13 mouse cellular contexts compared by ENCODE assay signal in the genomic region with DNA sequence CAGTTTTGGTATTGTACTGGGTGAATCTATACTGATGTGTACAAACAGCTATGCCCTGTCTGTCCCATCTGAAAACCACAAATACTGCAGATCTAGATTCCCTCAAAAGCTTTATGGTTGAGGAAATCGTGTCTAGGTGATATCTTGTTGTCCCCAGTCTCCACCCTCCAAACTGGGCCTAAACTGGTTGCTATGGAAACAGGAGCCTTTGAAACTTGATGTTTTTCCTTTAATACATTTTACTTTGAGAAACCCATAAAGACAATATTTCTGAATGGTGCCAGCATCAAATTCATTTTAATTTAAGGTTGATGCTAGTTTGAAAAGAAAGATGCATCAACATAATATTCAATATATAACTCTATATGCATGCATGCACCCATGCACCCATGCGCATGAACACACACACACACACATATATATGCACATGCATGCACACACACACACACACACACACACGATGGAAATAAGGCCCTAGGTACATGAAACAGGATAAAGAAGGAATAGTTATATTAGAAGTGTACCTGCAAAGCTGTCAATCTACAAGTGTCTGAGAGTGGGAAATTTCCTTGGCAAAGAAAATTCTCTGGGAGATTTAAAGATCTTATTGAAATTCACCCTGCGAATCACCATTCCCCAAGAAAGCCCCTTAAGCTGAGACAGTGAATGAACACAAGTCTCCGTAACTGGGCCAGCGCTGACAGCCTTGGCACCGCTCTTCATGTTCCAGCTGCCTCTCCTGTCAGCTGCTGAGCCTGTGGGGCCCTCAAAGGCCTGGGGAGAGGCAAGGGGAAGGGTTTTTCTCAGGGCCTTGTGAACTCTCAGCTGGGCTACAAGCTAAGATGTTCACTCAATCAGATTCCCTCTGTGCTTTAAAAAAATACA.
DNase-seq lines count a peak whose midpoint lies in the region; ATAC-seq and TF ChIP-seq lines count a peak whose summit lies in the region.
"Had no signal": no experiment of that assay in that cellular context is flagged by ENCODE, and none has a peak within 500 bp of the region (broad histone marks: within the 10 kb centered on the region; RNA-seq: fewer than 3 reads in every experiment).

No protein-coding gene starts in this region.

- no peak overlapping the region for H3K9ac ChIP-seq in hindbrain, embryonic 15.5 days
- H3K9ac ChIP-seq in midbrain, embryonic 11.5 days (ENCODE audit: low read length): no peak overlapping the region
- H3K9ac ChIP-seq: embryonic facial prominence, embryonic 15.5 days had no signal

- TF ChIP-seq CTCF in lung, adult 2 months (IDR thresholded peaks at IDR 0.05; ENCODE audit: insufficient read depth, low read length): no peak

- 79% methylated on average over 7 of the region's 7 CpGs for WGBS in lung, adult 2 months
- 55% methylated on average over 7 of the region's 7 CpGs for WGBS in hindbrain, embryonic 15.5 days
- WGBS in midbrain, embryonic 11.5 days: 54% methylated on average over 7 of the region's 7 CpGs

- no peak overlapping the region for H3K4me2 ChIP-seq in hindbrain, embryonic 15.5 days
- no peak overlapping the region for H3K4me2 ChIP-seq in midbrain, embryonic 11.5 days
- H3K4me2 ChIP-seq: embryonic facial prominence, embryonic 15.5 days had no signal

- peak; percentile 4 for DNase-seq in lung, postnatal 10 days
- DNase-seq in lung, adult 2 months: no peak
- DNase-seq in midbrain, embryonic 11.5 days (ENCODE audit: low spot score, missing footprints): peak; percentile 81
- peak; percentile 18 for DNase-seq in telencephalon, adult 2 months (ENCODE audit: low read depth, low spot score)
- DNase-seq in adrenal gland, adult 8-10 months: no peak
- DNase-seq: adrenal gland, postnatal 36 days; kidney, postnatal 10 days; lung, postnatal 14 days; thymus, postnatal 25 days had no signal

- ATAC-seq in hindbrain, embryonic 15.5 days (ENCODE audit: low FRiP score, low read depth): peak; percentile 92
- peak; percentile 81 for ATAC-seq in midbrain, embryonic 11.5 days (ENCODE audit: low FRiP score)
- no peak for ATAC-seq in megakaryocyte progenitor cell, adult 5-6 weeks (replicated peaks; ENCODE audit: poor library complexity)
- no peak for ATAC-seq in megakaryocyte, adult 5-6 weeks (ENCODE audit: poor library complexity, severe bottlenecking)

- H3K27me3 ChIP-seq in hindbrain, embryonic 15.5 days: no peaks in the 10 kb centered on the region
- H3K27me3 ChIP-seq in midbrain, embryonic 11.5 days (ENCODE audit: control insufficient read depth, insufficient read depth, low read length): no peaks in the 10 kb centered on the region
- H3K27me3 ChIP-seq: embryonic facial prominence, embryonic 15.5 days had no signal

- TF ChIP-seq POLR2A in lung, adult 2 months (IDR thresholded peaks at IDR 0.05; ENCODE audit: borderline replicate concordance, extremely low read depth, low read depth, low read length): no peak

- peak overlapping the region; percentile 48; the same call in 1 of the 2 replicates for H3K27ac ChIP-seq in hindbrain, embryonic 15.5 days (replicated peaks)
- H3K27ac ChIP-seq in midbrain, embryonic 11.5 days (ENCODE audit: low read depth, low read length): no peak overlapping the region; the same call in 1 of the 2 replicates
- H3K27ac ChIP-seq: embryonic facial prominence, embryonic 15.5 days had no signal

- no peaks in the 10 kb centered on the region for H3K36me3 ChIP-seq in hindbrain, embryonic 15.5 days
- no peaks in the 10 kb centered on the region for H3K36me3 ChIP-seq in midbrain, embryonic 11.5 days (ENCODE audit: control insufficient read depth, insufficient read depth, low read length)
- H3K36me3 ChIP-seq: embryonic facial prominence, embryonic 15.5 days had no signal

- no peaks in the 10 kb centered on the region for H3K9me3 ChIP-seq in hindbrain, embryonic 15.5 days
- no peaks in the 10 kb centered on the region for H3K9me3 ChIP-seq in midbrain, embryonic 11.5 days (ENCODE audit: control insufficient read depth, low read length)
- H3K9me3 ChIP-seq: embryonic facial prominence, embryonic 15.5 days had no signal

- no peaks in the 10 kb centered on the region for H3K4me1 ChIP-seq in lung, adult 2 months (ENCODE audit: control insufficient read depth, insufficient read depth, low read length)
- peaks cover 13% of the 10 kb centered on the region for H3K4me1 ChIP-seq in hindbrain, embryonic 15.5 days (replicated peaks)
- peaks cover 2% of the 10 kb centered on the region; the same call in 1 of the 2 replicates for H3K4me1 ChIP-seq in midbrain, embryonic 11.5 days (ENCODE audit: control insufficient read depth, insufficient read depth, low read length)
- H3K4me1 ChIP-seq: embryonic facial prominence, embryonic 15.5 days had no signal

- no peak overlapping the region for H3K4me3 ChIP-seq in lung, adult 2 months (replicated peaks; ENCODE audit: extremely low read depth, low read depth, low read length)
- H3K4me3 ChIP-seq in hindbrain, embryonic 15.5 days: no peak overlapping the region
- H3K4me3 ChIP-seq in midbrain, embryonic 11.5 days (ENCODE audit: low read depth, low read length): no peak overlapping the region
- H3K4me3 ChIP-seq: embryonic facial prominence, embryonic 15.5 days had no signal

Comparison
In these comparisons a context has a peak if more than half of its experiments do, and no peak if none do; other contexts are left out.
1. DNase-seq: peak in lung, postnatal 10 days (single experiment), midbrain, embryonic 11.5 days (single experiment) and telencephalon, adult 2 months (single experiment); none in lung, adult 2 months (single experiment) and adrenal gland, adult 8-10 months (single experiment).
2. ATAC-seq: peak in hindbrain, embryonic 15.5 days (single experiment) and midbrain, embryonic 11.5 days (single experiment); none in megakaryocyte progenitor cell, adult 5-6 weeks (single experiment) and megakaryocyte, adult 5-6 weeks (single experiment).